Mouse (Mus musculus) ES-E14 (cell line): ENCODE data around the gene Cfap126. TPM values are rescaled to one million over a fixed set of nuclear protein-coding genes. Genes with fewer than 3 reads are reported as not detected.
"Not testable (repeated sequence)": the region's sequence is repeated elsewhere in the genome, so short reads cannot be mapped to it uniquely, and the experiment has no call there.

Experiments used
- DNase-seq: peaks from one replicate; pipeline ENCODE4 v3.0.0-alpha.2; 2013; ENCODE audit warnings: low read depth, low spot score
- H3K27ac ChIP-seq: 2 replicates; pipeline ENCODE4 v1.5.1; 2012; ENCODE audit warnings: low read depth, mild to moderate bottlenecking, low read length, moderate library complexity, mixed read lengths; ENCODE audit not compliant: poor library complexity, insufficient read depth, severe bottlenecking
- H3K36me3 ChIP-seq: 2 replicates; pipeline ENCODE4 v1.6.1; 2012; ENCODE audit warnings: mild to moderate bottlenecking, low read length, moderate library complexity, mixed read lengths; ENCODE audit not compliant: control insufficient read depth, poor library complexity, insufficient read depth, severe bottlenecking
- H3K4me1 ChIP-seq, 2 experiments: fragments of 150-350 bp in 1 of 2; sonication (generic) in 1 of 2; 2 replicates each; pipeline ENCODE4 v1.6.1; 2012; ENCODE audit warnings: low read length in 2 of 2, mild to moderate bottlenecking in 1 of 2, mixed read lengths in 1 of 2; ENCODE audit not compliant: control insufficient read depth in 2 of 2, insufficient read depth in 2 of 2, poor library complexity in 1 of 2
- H3K4me3 ChIP-seq, 2 experiments: fragments of 150-350 bp in 1 of 2; sonication (generic) in 1 of 2; 2 replicates each; pipeline ENCODE4 v1.5.1; 2012; ENCODE audit warnings: low read length in 2 of 2, low read depth in 1 of 2, mild to moderate bottlenecking in 1 of 2, mixed read lengths in 1 of 2; ENCODE audit not compliant: insufficient read depth in 1 of 2, poor library complexity in 1 of 2, severe bottlenecking in 1 of 2
- H3K9ac ChIP-seq: 2 replicates; pipeline ENCODE4 v1.6.1; 2012; ENCODE audit warnings: low read depth, mild to moderate bottlenecking, low read length, mixed read lengths; ENCODE audit not compliant: poor library complexity, insufficient read depth, severe bottlenecking
- H3K9me3 ChIP-seq: fragments of 150-350 bp; sonication (generic); 2 replicates; pipeline ENCODE4 v1.6.1; 2012; ENCODE audit warnings: low read depth, mild to moderate bottlenecking, low read length; ENCODE audit not compliant: control insufficient read depth, insufficient read depth
- CHD2 ChIP-seq: IDR thresholded peaks from 2 replicates; pipeline ENCODE4 v1.6.1; 2014; ENCODE audit warnings: mild to moderate bottlenecking, low read depth, low read length, inconsistent platforms
- HCFC1 ChIP-seq: IDR thresholded peaks from 2 replicates; pipeline ENCODE4 v1.6.1; 2012; ENCODE audit warnings: low read length, inconsistent platforms, borderline replicate concordance; ENCODE audit not compliant: insufficient read depth
- MAFK ChIP-seq: IDR thresholded peaks from 2 replicates; pipeline ENCODE4 v1.6.1; 2014; ENCODE audit warnings: mild to moderate bottlenecking, low read depth, low read length, inconsistent platforms; ENCODE audit not compliant: insufficient read depth
- ZC3H11A ChIP-seq: IDR thresholded peaks from 2 replicates; pipeline ENCODE4 v1.6.1; 2012; ENCODE audit warnings: low read depth, mild to moderate bottlenecking, inconsistent platforms, low read length, borderline replicate concordance
- ZNF384 ChIP-seq: IDR thresholded peaks from 2 replicates; pipeline ENCODE4 v1.6.1; 2012; ENCODE audit warnings: low read depth, low read length, inconsistent platforms
- in situ Hi-C, 2 experiments: fragments of 600-800 bp; cut with MboI; formaldehyde crosslinking; loops; one replicate each; pipeline ENCODE4 v1.15.1; 2025; ENCODE audit warnings: low sequenced_read_pairs in 2 of 2, inconsistent platforms in 1 of 2; ENCODE audit not compliant: unreplicated experiment in 2 of 2
- total RNA-seq: library from RNA; depleted of rRNA; stranded (reverse); fragments of 300-350 nt; gene quantifications from 2 replicates; pipeline ENCODE4 v1.2.3, GENCODE M21; 2012

The Cfap126 gene
- total RNA-seq, 1 experiment = not detected

DNA sequence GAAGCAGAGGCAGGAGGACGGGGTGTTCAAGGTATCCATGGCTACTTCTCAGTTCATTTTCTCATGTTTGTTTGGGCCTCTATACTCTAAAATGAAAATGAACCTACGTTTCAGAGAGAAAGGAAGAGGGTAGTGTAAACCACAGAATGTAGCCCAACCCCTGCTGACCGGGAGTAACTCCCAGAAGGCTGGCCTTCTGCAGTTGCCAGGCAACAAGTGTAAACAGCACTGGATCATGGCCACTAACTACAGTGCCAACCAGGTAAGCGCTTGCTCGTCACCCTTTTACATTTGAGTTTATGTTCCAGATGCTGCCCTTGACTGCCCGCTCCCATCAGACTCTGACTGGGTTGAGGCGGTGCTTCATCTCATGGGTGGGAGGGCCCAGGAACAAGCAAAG, 9.2 kb downstream of the Cfap126 start:
- in situ Hi-C loops = no loop called here
- Histone ChIP-seq H3K27ac (no peak overlapping the region), H3K4me1 (peaks cover 1 to 9% of the 10 kb centered on the region in 2 experiments; a peak in 2 of 4 replicates), H3K36me3 (peaks cover 3% of the 10 kb centered on the region; the same call in 1 of the 2 replicates), H3K9me3 (no peaks in the 10 kb centered on the region), H3K9ac (no peak overlapping the region), H3K4me3 (no peak overlapping the region)
- TF ChIP-seq CHD2 = no peak
- no peak for TF ChIP-seq MAFK
- TF ChIP-seq HCFC1 = no peak
- TF ChIP-seq ZNF384 = no peak
- TF ChIP-seq ZC3H11A = no peak
- DNase-seq = no peak

DNA sequence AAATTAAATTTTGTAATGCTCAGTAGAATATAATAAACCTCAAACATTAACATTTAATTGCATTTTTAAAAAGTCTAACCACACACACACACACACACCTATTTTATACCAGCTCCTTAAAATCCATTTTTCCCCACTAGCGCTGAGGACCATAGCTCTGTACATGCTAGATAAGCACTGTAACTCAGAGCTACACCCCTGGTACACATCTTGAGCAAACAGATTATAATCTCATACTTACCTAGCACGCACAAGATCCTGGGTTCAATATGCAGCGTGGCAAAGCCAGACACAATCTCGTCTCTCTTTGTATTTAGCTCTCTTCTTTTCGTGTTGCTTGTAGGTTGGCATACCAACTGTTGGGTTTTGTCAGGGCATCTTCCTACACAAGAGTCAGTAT, 10.7 kb downstream of the Cfap126 start:
- in situ Hi-C loops = no loop called here
- TF ChIP-seq HCFC1 (no peak), ZNF384 (no peak), ZC3H11A (no peak), MAFK (no peak), CHD2 (no peak)
- H3K9ac ChIP-seq = no peak overlapping the region
- peaks cover 1 to 9% of the 10 kb centered on the region in 2 experiments; a peak in 2 of 4 replicates for H3K4me1 ChIP-seq
- H3K4me3 ChIP-seq = no peak overlapping the region
- DNase-seq = no peak
- no peak overlapping the region for H3K27ac ChIP-seq
- H3K9me3 ChIP-seq = no peaks in the 10 kb centered on the region
- H3K36me3 ChIP-seq = peaks cover 8% of the 10 kb centered on the region; the same call in 1 of the 2 replicates

DNA sequence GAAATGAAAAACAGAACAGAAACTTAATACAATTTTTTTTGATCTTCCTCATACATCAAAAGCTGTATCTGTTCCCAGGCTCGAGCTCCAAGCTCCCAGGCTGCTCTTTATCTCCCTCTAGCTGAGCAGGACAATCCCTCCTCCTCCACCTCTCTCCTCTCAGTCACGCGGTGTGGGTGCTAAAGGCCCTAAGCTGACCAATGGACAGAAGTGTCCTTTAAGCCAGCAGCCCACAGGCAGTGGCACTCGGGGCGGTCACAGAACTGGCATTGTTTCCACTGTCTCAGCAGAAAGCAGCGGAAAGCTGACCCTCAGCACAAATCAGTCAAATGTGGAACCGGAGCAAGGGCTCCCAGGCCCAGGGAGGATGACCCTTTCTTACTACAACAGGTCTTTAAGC, 15.5 kb downstream of the Cfap126 start:
- no peak for TF ChIP-seq CHD2
- no peak for TF ChIP-seq ZC3H11A
- TF ChIP-seq MAFK = no peak
- no peak for TF ChIP-seq HCFC1
- TF ChIP-seq ZNF384 = no peak
- peak overlapping the region in 1 of 2 experiments; percentile 55; a peak in 3 of 4 replicates for H3K4me3 ChIP-seq
- H3K9me3 ChIP-seq = no peaks in the 10 kb centered on the region
- peaks cover 3 to 8% of the 10 kb centered on the region in 2 experiments; a peak in 3 of 4 replicates for H3K4me1 ChIP-seq
- H3K36me3 ChIP-seq = peaks cover 13% of the 10 kb centered on the region; the same call in 1 of the 2 replicates
- H3K27ac ChIP-seq = no peak overlapping the region
- in situ Hi-C loops = no loop called here
- no peak for DNase-seq
- peak overlapping the region; percentile 59; the same call in 1 of the 2 replicates for H3K9ac ChIP-seq

DNA sequence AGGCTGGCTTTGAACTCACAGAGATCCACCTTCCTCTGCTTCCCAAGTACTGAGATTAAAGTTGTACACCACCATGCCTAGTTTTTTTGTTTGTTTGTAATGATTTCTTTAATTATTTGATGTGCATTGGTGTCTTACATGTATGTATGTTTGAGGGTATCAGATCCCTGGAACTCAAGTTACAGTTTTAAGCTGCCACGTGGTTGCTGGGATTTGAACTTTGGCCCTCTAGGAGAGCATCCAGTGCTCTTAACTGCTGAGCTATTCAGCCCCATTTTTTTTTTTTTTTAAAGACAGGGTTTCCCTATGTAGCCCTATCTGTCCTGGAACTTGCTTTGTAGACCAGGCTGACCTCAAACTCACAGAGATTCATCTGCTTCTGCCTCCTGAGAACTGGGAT, 17.3 kb downstream of the Cfap126 start:
- TF ChIP-seq MAFK = no peak
- TF ChIP-seq ZNF384 = no peak
- no peak for TF ChIP-seq HCFC1
- TF ChIP-seq ZC3H11A = no peak
- TF ChIP-seq CHD2 = no peak
- peaks cover 13% of the 10 kb centered on the region; the same call in 1 of the 2 replicates for H3K36me3 ChIP-seq
- in situ Hi-C loops = no loop called here
- no peak overlapping the region for H3K27ac ChIP-seq
- H3K9me3 ChIP-seq = no peaks in the 10 kb centered on the region
- no peak for DNase-seq
- no peak overlapping the region for H3K9ac ChIP-seq
- peaks cover 8 to 11% of the 10 kb centered on the region in 2 experiments; a peak in 3 of 4 replicates for H3K4me1 ChIP-seq
- H3K4me3 ChIP-seq = no peak overlapping the region

DNA sequence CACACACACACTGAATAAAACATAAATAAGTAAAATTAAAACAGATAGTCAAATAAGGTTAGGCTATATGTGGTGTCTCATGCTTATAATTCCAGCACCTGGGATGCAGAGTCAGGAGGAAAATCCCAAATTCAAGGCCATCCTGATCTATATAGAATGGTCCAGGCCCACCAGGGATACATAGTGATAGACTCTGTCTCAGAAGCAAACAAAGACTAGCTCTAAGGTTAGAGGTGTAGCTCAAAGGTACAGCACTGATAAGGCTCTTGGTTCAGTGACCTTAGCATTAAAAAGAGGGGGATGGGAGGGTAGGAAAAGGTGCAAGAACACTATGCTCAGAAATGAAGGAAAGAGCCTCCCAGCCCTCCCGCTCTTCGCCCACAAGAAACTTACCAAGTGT, 21.9 kb downstream of the Cfap126 start:
- no peaks in the 10 kb centered on the region for H3K9me3 ChIP-seq
- peaks cover 6 to 12% of the 10 kb centered on the region in 2 experiments; a peak in 3 of 4 replicates for H3K4me1 ChIP-seq
- H3K27ac ChIP-seq = no peak overlapping the region; the same call in 1 of the 2 replicates
- TF ChIP-seq CHD2 (no peak), MAFK (no peak), ZC3H11A (no peak), HCFC1 (no peak), ZNF384 (no peak)
- H3K36me3 ChIP-seq = peaks cover 4% of the 10 kb centered on the region
- H3K4me3 ChIP-seq = no peak overlapping the region
- DNase-seq = no peak
- in situ Hi-C loops = no loop called here
- H3K9ac ChIP-seq = no peak overlapping the region

DNA sequence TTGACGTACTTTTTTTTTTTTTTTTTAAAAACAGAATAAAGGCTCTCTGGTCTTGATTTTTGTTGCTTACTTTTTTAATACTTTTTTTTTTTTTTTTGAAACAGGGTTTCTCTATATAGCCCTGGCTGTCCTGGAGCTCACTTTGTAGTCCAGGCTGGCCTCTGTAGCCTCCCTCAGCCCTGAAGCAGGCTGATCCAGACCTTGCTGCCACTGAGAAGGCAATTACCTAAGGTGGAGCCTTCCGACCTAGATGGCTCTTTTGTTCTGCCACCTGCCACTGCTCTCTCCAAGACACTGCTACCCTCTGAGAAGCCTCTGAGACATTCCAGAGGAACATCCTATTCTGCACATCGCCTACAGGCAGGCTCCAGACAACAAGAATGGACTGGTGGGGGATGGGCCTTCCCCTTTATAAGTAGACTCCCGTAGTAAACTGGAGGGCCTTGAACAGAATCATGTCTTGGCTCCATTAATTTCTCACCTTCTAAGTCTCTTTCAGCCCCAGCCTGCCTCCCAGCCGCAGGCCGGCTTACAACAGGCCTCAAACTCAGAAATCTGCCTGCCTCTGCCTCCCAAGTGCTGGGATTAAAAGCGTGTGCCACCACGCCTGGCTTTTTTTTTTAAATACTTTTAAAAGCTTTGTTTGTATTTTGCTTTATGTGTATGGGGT, 23.9 kb downstream of the Cfap126 start:
- H3K4me3 ChIP-seq, in situ Hi-C loops, H3K9me3 ChIP-seq, H3K36me3 ChIP-seq, DNase-seq, H3K9ac ChIP-seq: not testable (repeated sequence)
- Histone ChIP-seq H3K27ac (peak overlapping the region; percentile 95; the same call in 1 of the 2 replicates), H3K4me1 (peaks cover 6 to 12% of the 10 kb centered on the region in 2 experiments; a peak in 3 of 4 replicates)

DNA sequence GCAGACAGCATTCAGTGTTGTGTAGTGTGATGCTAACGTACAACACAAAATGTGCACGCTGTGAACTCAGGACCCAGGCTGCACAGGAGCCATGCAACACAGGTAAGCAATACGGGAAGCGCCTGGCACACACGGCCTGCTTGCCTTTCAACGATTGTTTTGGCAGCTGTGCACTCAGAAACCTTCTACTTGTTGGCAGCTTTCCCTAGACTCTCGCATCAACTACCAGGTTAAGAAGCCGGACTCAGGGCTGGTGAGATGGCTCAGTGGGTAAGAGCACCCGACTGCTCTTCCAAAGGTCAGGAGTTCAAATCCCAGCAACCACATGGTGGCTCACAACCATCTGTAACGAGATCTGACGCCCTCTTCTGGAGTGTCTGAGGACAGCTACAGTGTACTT, 29.3 kb downstream of the Cfap126 start:
- not testable (repeated sequence) for H3K4me3 ChIP-seq, DNase-seq, H3K4me1 ChIP-seq, H3K27ac ChIP-seq, H3K9me3 ChIP-seq, H3K36me3 ChIP-seq, H3K9ac ChIP-seq
- in situ Hi-C loops = loop anchor here (5.0 kb wide), 1 partner anchor 279 kb away; no protein-coding TSS in a partner anchor
